Mouse (Mus musculus) kidney, postnatal 0 days (tissue): ENCODE data around the gene Purb. TPM values are rescaled to one million over a fixed set of nuclear protein-coding genes. Genes with fewer than 3 reads are reported as not detected.

Experiments used
- ATAC-seq: fragments of 200-750 bp; cut with Nextera tagmentation; replicated peaks from 2 replicates; pipeline ENCODE4 v1.8.0; 2017; ENCODE audit warnings: low read depth, moderate number of reproducible peaks, moderate TSS enrichment, moderate library complexity; ENCODE audit not compliant: low FRiP score
- DNase-seq: peaks from one replicate; pipeline ENCODE4 v3.0.0-alpha.2; 2016; ENCODE audit warnings: low spot score
- H3K27ac ChIP-seq: fragments of 300-500 bp; sonication (generic); 2 replicates; pipeline ENCODE4 v1.5.1; 2014; ENCODE audit warnings: mild to moderate bottlenecking
- H3K27me3 ChIP-seq: fragments of 300-500 bp; sonication (generic); 2 replicates; pipeline ENCODE4 v1.6.1; 2014; ENCODE audit warnings: low read length, mixed read lengths; ENCODE audit not compliant: insufficient read depth
- H3K36me3 ChIP-seq: fragments of 300-500 bp; sonication (generic); 2 replicates; pipeline ENCODE4 v1.6.1; 2014; ENCODE audit warnings: low read length, mixed read lengths; ENCODE audit not compliant: insufficient read depth
- H3K4me1 ChIP-seq: fragments of 300-500 bp; sonication (generic); replicated peaks from 2 replicates; pipeline ENCODE4 v1.6.1; 2014; ENCODE audit warnings: antibody characterized with exemption, low read length, mixed read lengths; ENCODE audit not compliant: insufficient read depth
- H3K4me2 ChIP-seq: fragments of 300-500 bp; sonication (generic); 2 replicates; pipeline ENCODE4 v1.6.1; 2014; ENCODE audit warnings: mild to moderate bottlenecking, low read length, moderate library complexity, mixed read lengths
- H3K4me3 ChIP-seq: fragments of 300-500 bp; sonication (generic); replicated peaks from 2 replicates; pipeline ENCODE4 v1.5.1; 2014; ENCODE audit warnings: low read depth, low read length
- H3K9ac ChIP-seq: fragments of 300-500 bp; sonication (generic); 2 replicates; pipeline ENCODE4 v1.6.1; 2014; ENCODE audit warnings: low read depth, low read length
- H3K9me3 ChIP-seq: fragments of 300-500 bp; sonication (generic); replicated peaks from 2 replicates; pipeline ENCODE4 v1.6.1; 2016; ENCODE audit warnings: low read length, inconsistent platforms, mixed read lengths
- CTCF ChIP-seq: IDR thresholded peaks from 2 replicates; pipeline ENCODE4 v1.5.1; 2016; ENCODE audit warnings: antibody characterized with exemption, low read depth, mild to moderate bottlenecking, moderate library complexity
- WGBS: fragments of 180-500 bp; shearing (Covaris S2); extraction: QIAGEN DNeasy Blood & Tissue Kit; methylation state at CpG from one replicate; pipeline ENCODE4 v1.1.7; 2014; 5-methylcytosine and 5-hydroxymethylcytosine counted together
- polyA plus RNA-seq: library from polyadenylated mRNA; unstranded; fragments of >200 nt; fragmentation: Nextera tagmentation; extraction: Ambion mirVana; gene quantifications from 2 replicates; pipeline ENCODE4 v1.2.1, GENCODE M21; 2015

The Purb gene
- polyA plus RNA-seq, 1 experiment from 2014 or later = 24.5 TPM

DNA sequence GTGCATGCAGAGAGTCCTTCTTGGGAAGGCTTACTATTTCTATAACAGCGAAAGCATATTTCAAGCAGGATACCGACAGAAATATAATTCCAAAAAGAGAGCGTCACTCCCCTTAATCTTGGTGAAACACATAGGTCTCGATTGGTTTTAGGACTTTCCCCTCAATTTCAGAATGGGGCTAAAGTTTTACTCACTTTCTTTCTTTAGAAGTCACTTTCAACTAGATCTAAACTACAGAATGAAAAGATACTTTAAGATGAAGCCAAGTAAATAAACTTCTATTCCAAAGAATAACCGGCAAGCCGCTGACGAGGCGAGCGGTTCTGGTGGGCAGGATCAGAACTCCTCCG lies 32.0 kb downstream of the Purb start:
- Histone ChIP-seq H3K4me3 (peak overlapping the region; percentile 76), H3K27ac (peak overlapping the region; percentile 96), H3K9me3 (no peaks in the 10 kb centered on the region), H3K4me2 (peak overlapping the region; percentile 63), H3K4me1 (peaks cover 4% of the 10 kb centered on the region), H3K9ac (peak overlapping the region; percentile 84), H3K27me3 (no peaks in the 10 kb centered on the region), H3K36me3 (peaks cover 2% of the 10 kb centered on the region; the same call in 1 of the 2 replicates)
- WGBS = under 1% methylated on average over 10 of the region's 10 CpGs
- DNase-seq = no peak
- no peak for ATAC-seq
- no peak for TF ChIP-seq CTCF

DNA sequence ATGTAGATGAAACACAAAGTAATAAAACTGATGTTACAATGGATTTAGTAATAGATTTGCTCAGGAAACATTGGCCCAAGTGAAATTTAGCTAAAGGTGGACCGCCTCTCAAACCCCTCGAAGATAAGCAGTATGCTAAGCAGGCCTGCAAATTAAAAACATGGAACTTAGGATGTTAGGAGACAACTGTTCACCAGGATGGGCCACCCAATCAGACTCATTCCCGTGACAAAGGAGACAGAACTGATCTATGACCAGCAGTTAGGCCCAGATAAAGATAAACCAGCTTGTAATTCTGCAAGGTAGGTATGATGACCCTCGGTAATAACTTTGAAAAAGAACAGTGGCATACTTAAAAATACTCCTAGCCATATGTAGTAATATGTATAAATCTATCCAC lies 32.6 kb downstream of the Purb start:
- ATAC-seq (no peak), DNase-seq (peak; percentile 19)
- no peak for TF ChIP-seq CTCF
- Histone ChIP-seq H3K27ac (peak overlapping the region; percentile 96), H3K4me3 (peak overlapping the region; percentile 76), H3K4me2 (peak overlapping the region; percentile 63), H3K4me1 (peaks cover 4% of the 10 kb centered on the region), H3K36me3 (peaks cover 5% of the 10 kb centered on the region; the same call in 1 of the 2 replicates), H3K9ac (peak overlapping the region; percentile 84), H3K9me3 (no peaks in the 10 kb centered on the region), H3K27me3 (no peaks in the 10 kb centered on the region)
- 31% methylated on average over 4 of the region's 4 CpGs for WGBS

- ATAC-seq (no peak), DNase-seq (peak; percentile 8)
- Histone ChIP-seq H3K4me2 (no peak overlapping the region), H3K27me3 (no peaks in the 10 kb centered on the region), H3K9ac (no peak overlapping the region), H3K4me1 (peaks cover 4% of the 10 kb centered on the region), H3K9me3 (no peaks in the 10 kb centered on the region), H3K36me3 (peaks cover 10% of the 10 kb centered on the region; the same call in 1 of the 2 replicates), H3K27ac (no peak overlapping the region), H3K4me3 (no peak overlapping the region)
- TF ChIP-seq CTCF = no peak
- WGBS = 94% methylated on average over 4 of the region's 4 CpGs
These were observed 33.2 kb downstream of the Purb start for GRCm38 (mm10) chr11:6442566-6442965.

GRCm38 (mm10) chr11:6440171-6440570 lies 35.5 kb downstream of the Purb start:
- Histone ChIP-seq H3K9ac (no peak overlapping the region), H3K36me3 (peaks cover 14% of the 10 kb centered on the region; the same call in 1 of the 2 replicates), H3K27me3 (no peaks in the 10 kb centered on the region), H3K4me3 (no peak overlapping the region), H3K4me2 (no peak overlapping the region), H3K27ac (no peak overlapping the region), H3K9me3 (no peaks in the 10 kb centered on the region), H3K4me1 (peaks cover 4% of the 10 kb centered on the region)
- TF ChIP-seq CTCF = no peak
- 95% methylated on average over 4 of the region's 4 CpGs for WGBS
- ATAC-seq (no peak), DNase-seq (no peak)

DNA sequence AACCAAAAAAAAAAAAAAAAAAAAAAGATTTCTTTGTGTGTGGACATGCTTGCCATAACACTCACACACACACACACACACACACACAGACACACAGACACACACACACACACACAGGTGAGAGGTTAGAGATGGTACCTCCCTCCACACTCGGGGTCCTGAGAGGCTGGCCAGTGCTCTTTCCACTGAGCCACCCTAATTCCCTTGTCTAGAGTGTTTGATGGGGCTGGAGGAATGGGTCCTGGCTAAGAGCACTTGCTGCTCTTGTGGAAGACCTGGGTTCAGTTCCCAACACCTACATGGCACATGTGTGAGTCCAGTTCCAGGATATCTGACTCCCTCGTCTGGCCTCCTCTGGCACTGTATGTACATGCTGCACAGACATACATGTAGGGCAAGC lies 38.0 kb downstream of the Purb start:
- no peak for TF ChIP-seq CTCF
- DNase-seq (no peak), ATAC-seq (no peak)
- H3K9me3 ChIP-seq = no peaks in the 10 kb centered on the region
- WGBS = 98% methylated on average over 2 of the region's 2 CpGs
- no peak overlapping the region for H3K4me2 ChIP-seq
- no peaks in the 10 kb centered on the region for H3K4me1 ChIP-seq
- H3K9ac ChIP-seq = no peak overlapping the region
- H3K36me3 ChIP-seq = peaks cover 21% of the 10 kb centered on the region
- H3K4me3 ChIP-seq = no peak overlapping the region
- H3K27me3 ChIP-seq = no peaks in the 10 kb centered on the region
- no peak overlapping the region for H3K27ac ChIP-seq

DNA sequence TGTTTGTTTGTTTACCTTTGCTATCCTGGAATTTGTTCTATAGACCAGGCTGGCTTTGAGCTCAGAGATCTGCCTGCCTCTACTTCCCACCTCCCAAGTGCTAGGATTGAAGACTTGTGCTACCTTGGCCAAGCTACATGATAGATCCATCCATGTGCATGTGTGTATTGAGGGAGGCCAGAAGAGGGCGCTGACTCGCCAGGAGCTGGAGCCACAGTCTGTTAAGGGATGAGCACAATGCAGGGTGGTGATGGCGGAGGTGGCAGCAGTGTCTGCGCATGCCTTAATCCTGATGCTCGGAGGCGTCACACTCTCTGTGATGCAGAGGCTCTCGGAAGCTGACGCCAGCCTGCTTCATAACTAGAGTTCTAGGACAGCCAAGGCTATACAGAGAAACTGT lies 39.3 kb downstream of the Purb start:
- TF ChIP-seq CTCF = peak; percentile 74
- ATAC-seq (0 out of 2 replicates have a peak, but pooled peaks have one; percentile 40), DNase-seq (peak; percentile 53)
- Histone ChIP-seq H3K36me3 (peaks cover 25% of the 10 kb centered on the region), H3K4me3 (no peak overlapping the region), H3K4me2 (no peak overlapping the region), H3K9me3 (no peaks in the 10 kb centered on the region), H3K9ac (no peak overlapping the region), H3K4me1 (no peaks in the 10 kb centered on the region), H3K27ac (no peak overlapping the region), H3K27me3 (no peaks in the 10 kb centered on the region)
- WGBS = 78% methylated on average over 8 of the region's 8 CpGs

DNA sequence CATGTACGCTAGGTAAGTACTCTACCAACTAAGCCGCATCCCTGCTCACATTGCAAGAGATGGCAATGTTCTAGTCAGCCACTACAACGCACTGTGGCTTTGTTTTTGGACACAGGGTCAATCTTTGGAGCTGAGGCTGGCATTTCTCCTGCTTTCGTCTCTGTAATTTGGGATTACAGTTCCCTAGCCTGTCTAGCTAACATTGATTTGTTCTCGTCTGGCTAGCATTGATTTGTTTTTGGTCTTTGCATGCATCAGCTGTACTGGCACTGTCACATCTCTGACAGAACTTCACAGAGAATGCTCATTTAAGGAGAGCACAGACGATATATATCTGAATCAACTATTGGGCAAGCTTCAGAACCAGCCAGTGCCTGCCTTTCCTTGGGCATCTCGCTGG lies 45.5 kb downstream of the Purb start:
- DNase-seq (no peak), ATAC-seq (no peak)

More for the DNA sequence above, 45.5 kb downstream of the Purb start:
- H3K4me1 ChIP-seq = no peaks in the 10 kb centered on the region
- no peaks in the 10 kb centered on the region for H3K27me3 ChIP-seq
- no peaks in the 10 kb centered on the region for H3K9me3 ChIP-seq
- peaks cover 50% of the 10 kb centered on the region for H3K36me3 ChIP-seq
- no peak overlapping the region for H3K4me2 ChIP-seq
- H3K27ac ChIP-seq = no peak overlapping the region
- 91% methylated on average over 7 of the region's 7 CpGs for WGBS
- TF ChIP-seq CTCF = no peak
- no peak overlapping the region for H3K4me3 ChIP-seq
- H3K9ac ChIP-seq = no peak overlapping the region
